Mouse (Mus musculus): ENCODE measurements around the gene Mydgf.

DNA sequence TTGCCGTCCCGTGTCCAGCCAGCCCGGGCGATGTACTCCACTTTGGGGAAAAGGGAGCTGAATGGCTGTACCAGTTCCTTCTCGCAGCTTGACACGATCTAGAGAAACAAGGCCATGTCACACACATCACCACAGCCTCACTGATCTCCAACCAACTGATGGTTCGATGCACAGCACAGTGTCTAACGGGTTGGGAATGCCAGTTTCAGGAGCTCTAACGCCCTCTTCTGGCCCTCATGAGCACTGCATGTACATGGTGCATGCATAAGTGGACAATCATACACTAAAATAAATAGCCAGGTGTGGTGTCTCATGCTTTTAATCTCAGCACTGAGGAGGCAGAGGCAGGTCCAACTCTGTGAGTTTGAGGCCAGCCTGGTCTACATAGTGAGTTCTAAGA is 16.9 kb upstream of the Mydgf start:
- no peak for TF ChIP-seq USF1 (IDR thresholded peaks at IDR 0.05; ENCODE audit: low read depth)
- no peak for TF ChIP-seq TCF12 (IDR thresholded peaks at IDR 0.05; ENCODE audit: insufficient read depth, poor library complexity, severe bottlenecking)
- no peak for TF ChIP-seq POLR2A (IDR thresholded peaks at IDR 0.05; ENCODE audit: insufficient read length, low read depth)
- TF ChIP-seq MAX (IDR thresholded peaks at IDR 0.05; ENCODE audit: low read depth): no peak
- no peak for TF ChIP-seq POLR2AphosphoS2 (IDR thresholded peaks at IDR 0.05; ENCODE audit: insufficient read length, low read depth)
- no peak for TF ChIP-seq MYOG (IDR thresholded peaks at IDR 0.05; ENCODE audit: control insufficient read depth in 1 of 3, insufficient read depth in 1 of 3, insufficient read length in 2 of 3, low read depth in 2 of 3)
